In genomic region chr3:57296574-57296973, GRCm38 (mm10) we compare ENCODE assay signal across 29 mouse cellular contexts. TPM values are rescaled to one million over a fixed set of nuclear protein-coding genes. Genes with fewer than 3 reads are reported as not detected.
"Had no signal": no experiment of that assay in that cellular context is flagged by ENCODE, and none has a peak within 500 bp of the region (broad histone marks: within the 10 kb centered on the region; RNA-seq: fewer than 3 reads in every experiment).

No protein-coding gene starts in this region.

- H3K9me3 ChIP-seq: embryonic facial prominence, embryonic 10.5 days; embryonic facial prominence, embryonic 12.5 days; embryonic facial prominence, embryonic 13.5 days; embryonic facial prominence, embryonic 15.5 days; forebrain, embryonic 10.5 days; forebrain, embryonic 12.5 days; forebrain, embryonic 13.5 days; forebrain, embryonic 15.5 days had no signal

- DNase-seq: cerebellum, adult 18-20 months; cerebellum, adult 2 months; cerebellum, adult 8-10 months; cerebellum, adult 9-10 months; cerebellum, adult 9-11 months; cerebellum, postnatal 10 days; cerebellum, postnatal 14 days; cerebellum, postnatal 25 days; cerebellum, postnatal 36 days; embryo, embryonic 11 days; forebrain, postnatal 0 days; gastrocnemius, adult 2 months; gastrocnemius, postnatal 10 days; gastrocnemius, postnatal 14 days; gastrocnemius, postnatal 25 days; gastrocnemius, postnatal 36 days had no signal

- ATAC-seq: forebrain, embryonic 13.5 days; forebrain, embryonic 14.5 days; forebrain, embryonic 15.5 days; forebrain, embryonic 16.5 days; forebrain, postnatal 0 days had no signal

- H3K27ac ChIP-seq: embryonic facial prominence, embryonic 10.5 days; embryonic facial prominence, embryonic 12.5 days; embryonic facial prominence, embryonic 13.5 days; embryonic facial prominence, embryonic 15.5 days; forebrain, embryonic 10.5 days; forebrain, embryonic 12.5 days; forebrain, embryonic 13.5 days; forebrain, embryonic 15.5 days had no signal

- H3K9ac ChIP-seq: embryonic facial prominence, embryonic 12.5 days; embryonic facial prominence, embryonic 13.5 days; embryonic facial prominence, embryonic 15.5 days; forebrain, embryonic 12.5 days; forebrain, embryonic 13.5 days; forebrain, embryonic 15.5 days; forebrain, postnatal 0 days had no signal

- H3K27me3 ChIP-seq: embryonic facial prominence, embryonic 12.5 days; embryonic facial prominence, embryonic 13.5 days; embryonic facial prominence, embryonic 15.5 days; forebrain, embryonic 12.5 days; forebrain, embryonic 13.5 days; forebrain, embryonic 15.5 days had no signal

- H3K4me1 ChIP-seq: forebrain, embryonic 12.5 days; forebrain, embryonic 13.5 days had no signal

- H3K4me2 ChIP-seq: embryonic facial prominence, embryonic 12.5 days; embryonic facial prominence, embryonic 13.5 days; embryonic facial prominence, embryonic 15.5 days; forebrain, embryonic 12.5 days; forebrain, embryonic 13.5 days; forebrain, embryonic 15.5 days had no signal

- H3K4me3 ChIP-seq: embryonic facial prominence, embryonic 10.5 days; embryonic facial prominence, embryonic 12.5 days; embryonic facial prominence, embryonic 13.5 days; embryonic facial prominence, embryonic 15.5 days; erythroblast, embryonic 14.5 days; forebrain, embryonic 10.5 days; forebrain, embryonic 12.5 days; forebrain, embryonic 13.5 days; forebrain, embryonic 15.5 days; gastrocnemius, adult 2 months had no signal

- H3K36me3 ChIP-seq: embryonic facial prominence, embryonic 10.5 days; embryonic facial prominence, embryonic 12.5 days; embryonic facial prominence, embryonic 13.5 days; embryonic facial prominence, embryonic 15.5 days; forebrain, embryonic 10.5 days; forebrain, embryonic 12.5 days; forebrain, embryonic 15.5 days had no signal

RNA-seq across cellular contexts. Expression of gene Tm4sf1, which starts 5.2 kb away (rescaled TPM):
- total RNA-seq: common myeloid progenitor, adult 5-6 weeks; granulocyte monocyte progenitor cell, adult 5-6 weeks had no signal
- polyA plus RNA-seq: erythroblast, embryonic 14.5 days had no signal
